Mouse (Mus musculus) stomach, postnatal 0 days (tissue): ENCODE data around the gene Dnajc4.

Experiments used
- CTCF ChIP-seq: IDR thresholded peaks from 2 replicates; pipeline ENCODE4 v1.5.1; 2016; ENCODE audit warnings: antibody characterized with exemption, low read depth, mild to moderate bottlenecking, moderate library complexity
- EP300 ChIP-seq: optimal IDR thresholded peaks from 2 replicates; pipeline ENCODE3; 2016; ENCODE audit warnings: antibody characterized with exemption

- no peak for TF ChIP-seq EP300
- TF ChIP-seq CTCF = no peak
Measured at GRCm38 (mm10) chr19:7040637-7041130, 48.3 kb upstream of the Dnajc4 start.
